ENCODE assay signal across 8 mouse cellular contexts in genomic region chr8:10438772-10439171, GRCm38 (mm10).
A peak's percentile ranks its signal among the peaks of the same experiment; 100 is the strongest.
DNase-seq lines count a peak whose midpoint lies in the region; ATAC-seq lines count a peak whose summit lies in the region.

No protein-coding gene starts in this region.

- 12% methylated on average over 11 of the region's 11 CpGs for WGBS in liver, embryonic 12.5 days (ENCODE audit: insufficient replicate concordance)
- 21% methylated on average over 11 of the region's 11 CpGs for WGBS in limb, embryonic 11.5 days

- no peak for ATAC-seq in liver, embryonic 12.5 days
- peak; percentile 83 for ATAC-seq in common myeloid progenitor, adult 5-6 weeks (replicated peaks; ENCODE audit: low read depth, poor library complexity, severe bottlenecking)
- no peak for ATAC-seq in limb, embryonic 11.5 days (ENCODE audit: insufficient number of reproducible peaks, low FRiP score, low TSS enrichment, low read depth)

- H3K36me3 ChIP-seq in liver, embryonic 12.5 days, result no peaks in the 10 kb centered on the region
- H3K36me3 ChIP-seq in limb, embryonic 11.5 days (ENCODE audit: control insufficient read depth, insufficient read depth, low read length), result no peaks in the 10 kb centered on the region

- 0 out of 2 replicates have a peak, but pooled peaks cover 3% of the 10 kb centered on the region for H3K27me3 ChIP-seq in liver, embryonic 12.5 days (replicated peaks)
- H3K27me3 ChIP-seq in limb, embryonic 11.5 days (ENCODE audit: control insufficient read depth, insufficient read depth, low read length), result no peaks in the 10 kb centered on the region

- H3K4me2 ChIP-seq in liver, embryonic 12.5 days, result no peak overlapping the region
- H3K4me2 ChIP-seq in limb, embryonic 11.5 days (ENCODE audit: low read depth, severe bottlenecking), result no peak overlapping the region

- peak; percentile 48 for DNase-seq in liver
- peak; percentile 63 for DNase-seq in gastrocnemius, postnatal 10 days
- DNase-seq in kidney, adult 18-20 months, result peak; percentile 72
- peak; percentile 88 for DNase-seq in limb, embryonic 11.5 days (ENCODE audit: low spot score)
- DNase-seq in naive thymus-derived CD4-positive, alpha-beta T cell, adult 2 months (ENCODE audit: low read depth), result peak; percentile 61
- DNase-seq in spleen, postnatal 36 days (ENCODE audit: low spot score in 2 of 2), result peak; percentile 5 to 10

- H3K9me3 ChIP-seq in liver, embryonic 12.5 days (replicated peaks), result no peaks in the 10 kb centered on the region
- no peaks in the 10 kb centered on the region for H3K9me3 ChIP-seq in limb, embryonic 11.5 days (ENCODE audit: control insufficient read depth, low read length)

- H3K9ac ChIP-seq in liver, embryonic 12.5 days, result no peak overlapping the region
- H3K9ac ChIP-seq in limb, embryonic 11.5 days (ENCODE audit: low read length), result no peak overlapping the region

- no peak overlapping the region for H3K4me3 ChIP-seq in liver, embryonic 12.5 days
- H3K4me3 ChIP-seq in limb, embryonic 11.5 days (ENCODE audit: low read depth, low read length), result no peak overlapping the region

- H3K4me1 ChIP-seq in liver, embryonic 12.5 days, result no peaks in the 10 kb centered on the region
- H3K4me1 ChIP-seq in limb, embryonic 11.5 days (ENCODE audit: control insufficient read depth, insufficient read depth, low read length), result peaks cover 5% of the 10 kb centered on the region; the same call in 1 of the 2 replicates

- H3K27ac ChIP-seq in liver, embryonic 12.5 days, result no peak overlapping the region
- H3K27ac ChIP-seq in limb, embryonic 11.5 days (replicated peaks; ENCODE audit: low read depth, low read length), result no peak overlapping the region

Comparison
In these comparisons a context has a peak if more than half of its experiments do, and no peak if none do; other contexts are left out.
1. DNase-seq: peak in every context shown above with its lines; median percentile 88 in limb, embryonic 11.5 days; 72 in kidney, adult 18-20 months; 63 in gastrocnemius, postnatal 10 days; 61 in naive thymus-derived CD4-positive, alpha-beta T cell, adult 2 months; 48 in liver; 8 in spleen, postnatal 36 days.